Mouse (Mus musculus) gastrocnemius, adult 2 months (tissue): ENCODE data around the gene Gm34653. TPM values are rescaled to one million over a fixed set of nuclear protein-coding genes. Genes with fewer than 3 reads are reported as not detected.

Experiments used
- DNase-seq: peaks from one replicate; pipeline ENCODE4 v3.0.0; 2022
- H3K27ac ChIP-seq: fragments of 200-600 bp; 2 replicates; pipeline ENCODE4 v1.8.1; 2022; ENCODE audit warnings: mild to moderate bottlenecking
- H3K4me3 ChIP-seq: fragments of 200-600 bp; 2 replicates; pipeline ENCODE4 v1.8.1; 2022; ENCODE audit warnings: mild to moderate bottlenecking, moderate library complexity
- CTCF ChIP-seq: fragments of 200-600 bp; IDR thresholded peaks from 2 replicates; pipeline ENCODE4 v1.8.1; 2022; ENCODE audit warnings: antibody characterized with exemption, mild to moderate bottlenecking, moderate library complexity
- intact Hi-C: fragments of 180-260 bp; cut with DNase I; formaldehyde crosslinking; loops from one replicate; pipeline ENCODE4 v1.15.1; 2025
- total RNA-seq, 2 experiments: library from RNA; stranded (reverse); gene quantifications; 2 replicates each; pipeline ENCODE4 v1.2.3; 2021

The Gm34653 gene
- total RNA-seq, 2 experiments from 2014 or later, result 0.18 to 0.39 TPM

- Histone ChIP-seq H3K27ac (peak within 1 kb of the TSS; percentile 51; the same call in 1 of the 2 replicates), H3K4me3 (peak within 1 kb of the TSS; percentile 60)
- DNase-seq, result no peak
- intact Hi-C loops, result no loop called here
- no peak for TF ChIP-seq CTCF
These were observed 42.1 kb downstream of the Gm34653 start, which contains the start of gene Psmd5 for GRCm38 (mm10) chr2:34874816-34875345. TSS of gene Psmd5 (minus strand) at chr2:34874968.

GRCm38 (mm10) chr2:34880054-34880453 is 47.2 kb downstream of the Gm34653 start:
- no peak overlapping the region for H3K27ac ChIP-seq
- intact Hi-C loops, result no loop called here
- H3K4me3 ChIP-seq, result no peak overlapping the region
- DNase-seq, result no peak
- TF ChIP-seq CTCF, result no peak

- DNase-seq, result no peak
- intact Hi-C loops, result no loop called here
- H3K4me3 ChIP-seq, result no peak overlapping the region
- no peak overlapping the region for H3K27ac ChIP-seq
- no peak for TF ChIP-seq CTCF
These were observed 50.0 kb downstream of the Gm34653 start for GRCm38 (mm10) chr2:34882757-34883156.

GRCm38 (mm10) chr2:34883190-34883589 is 50.4 kb downstream of the Gm34653 start:
- no peak for TF ChIP-seq CTCF
- intact Hi-C loops, result no loop called here
- DNase-seq, result no peak
- Histone ChIP-seq H3K4me3 (no peak overlapping the region), H3K27ac (no peak overlapping the region)

GRCm38 (mm10) chr2:34884186-34884585 is 51.4 kb downstream of the Gm34653 start:
- no peak for DNase-seq
- Histone ChIP-seq H3K27ac (no peak overlapping the region), H3K4me3 (no peak overlapping the region)
- intact Hi-C loops, result no loop called here
- no peak for TF ChIP-seq CTCF

Other genes with a start within 250 kb of the Gm34653 start
- gene Gapvd1, start 77.8 kb upstream of the Gm34653 start, total RNA-seq, result 10 to 100 TPM; 34.0 to 35.5 TPM
- gene Hspa5, start 61.0 kb upstream of the Gm34653 start, total RNA-seq, result 100 to 1,000 TPM; 174 to 245 TPM
- 1 to 10 TPM; 7.9 to 8.3 TPM for gene Rabepk, start 33.1 kb upstream of the Gm34653 start, total RNA-seq
- 10 to 100 TPM; 52.5 to 53.2 TPM for gene Fbxw2, start 6.7 kb upstream of the Gm34653 start, total RNA-seq
- under 1 TPM; 0.17 to 0.69 TPM for gene Cutal, start 41.4 kb downstream of the Gm34653 start, total RNA-seq
- 10 to 100 TPM; 12.6 to 14.7 TPM for gene Psmd5, start 42.0 kb downstream of the Gm34653 start, total RNA-seq
- gene Phf19, start 81.0 kb downstream of the Gm34653 start, total RNA-seq, result under 1 TPM; 0.54 to 0.61 TPM
- gene Traf1, start 128.8 kb downstream of the Gm34653 start, total RNA-seq, result 1 to 10 TPM in 1 of 2 experiments, under 1 TPM in 1; 0.46 to 1.2 TPM
- not detected for gene Hc, start 228.4 kb downstream of the Gm34653 start, total RNA-seq